Mouse (Mus musculus) bone marrow, adult 2 months (tissue): ENCODE measurements at regions not wholly inside any gene's neighbourhood (a gene's known extent, or its start where the extent isn't known, plus 50 kb on each side); places are given as distances from the start of the nearest gene placed in this dataset.

Source experiments
- CTCF ChIP-seq: fragments of 200-500 bp; IDR thresholded peaks from 2 replicates; pipeline ENCODE4 v1.5.1; 2011; ENCODE audit warnings: low read length, control low read depth; ENCODE audit not compliant: control insufficient read depth, insufficient read depth
- POLR2A ChIP-seq: fragments of 200-500 bp; IDR thresholded peaks from 2 replicates; pipeline ENCODE4 v1.6.1; 2011; ENCODE audit warnings: low read depth, mild to moderate bottlenecking, control low read depth, low read length, borderline replicate concordance; ENCODE audit not compliant: control insufficient read depth

- TF ChIP-seq CTCF = no peak
- no peak for TF ChIP-seq POLR2A
These were observed 291.9 kb upstream of the Tle4 start for GRCm38 (mm10) chr19:14889794-14890193.
